ENCODE assay signal across 25 mouse cellular contexts in the genomic region with DNA sequence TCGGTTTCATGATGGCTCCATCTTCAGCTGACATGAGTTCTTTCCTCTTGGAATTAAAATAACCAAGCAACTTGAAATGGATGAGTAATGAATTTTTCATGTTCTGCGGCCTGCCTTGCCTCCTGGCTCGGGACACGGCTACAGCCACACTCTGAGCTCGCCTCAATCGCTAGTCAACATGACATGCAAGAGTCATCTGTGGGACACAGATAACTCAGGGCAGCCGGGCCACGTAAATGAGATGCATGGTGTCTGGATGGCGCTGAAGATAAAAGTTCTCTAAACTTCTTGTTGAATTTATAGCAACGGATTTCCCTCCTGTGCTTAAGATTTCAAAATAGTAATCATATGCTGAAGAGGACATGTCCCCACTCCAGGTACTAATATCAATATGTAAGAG. TPM values are rescaled to one million over a fixed set of nuclear protein-coding genes. Genes with fewer than 3 reads are reported as not detected.
DNase-seq lines count a peak whose midpoint lies in the region; ATAC-seq lines count a peak whose summit lies in the region.
"Had no signal": no experiment of that assay in that cellular context is flagged by ENCODE, and none has a peak within 500 bp of the region (broad histone marks: within the 10 kb centered on the region; RNA-seq: fewer than 3 reads in every experiment).

No protein-coding gene starts in this region.

- DNase-seq in heart, adult 8-10 months (ENCODE audit: low spot score): no peak
- peak; percentile 20 for DNase-seq in MN1 (ENCODE audit: low spot score)
- DNase-seq in kidney, postnatal 10 days: no peak
- no peak for DNase-seq in kidney, postnatal 25 days
- no peak for DNase-seq in adrenal gland, postnatal 25 days
- DNase-seq: adrenal gland, postnatal 14 days; cerebellum, adult 11 months; cerebellum, adult 8-10 months; cerebellum, postnatal 25 days; forebrain, postnatal 0 days; gastrocnemius, adult 2 months; gastrocnemius, postnatal 25 days; heart, postnatal 36 days; kidney, adult 11 months had no signal

- no peak overlapping the region for H3K4me2 ChIP-seq in heart, embryonic 12.5 days
- H3K4me2 ChIP-seq in liver, embryonic 12.5 days: no peak overlapping the region
- H3K4me2 ChIP-seq: embryonic facial prominence, embryonic 12.5 days; forebrain, embryonic 12.5 days; heart, embryonic 13.5 days; hindbrain, embryonic 12.5 days had no signal

- H3K27ac ChIP-seq in heart, embryonic 12.5 days (ENCODE audit: poor library complexity, severe bottlenecking): no peak overlapping the region
- H3K27ac ChIP-seq in liver, embryonic 12.5 days: 0 out of 2 replicates have a peak overlapping the region, but pooled peaks have one; percentile 27
- H3K27ac ChIP-seq: embryonic facial prominence, embryonic 12.5 days; forebrain, embryonic 12.5 days; gastrocnemius, adult 2 months; heart, embryonic 13.5 days; hindbrain, embryonic 12.5 days had no signal

- ATAC-seq in heart, embryonic 12.5 days (ENCODE audit: insufficient number of reproducible peaks, low FRiP score): peak; percentile 87
- ATAC-seq in liver, embryonic 12.5 days: peak; percentile 86
- ATAC-seq: forebrain, postnatal 0 days; hindbrain, embryonic 16.5 days; inflammation-experienced regulatory T-cells, adult 6 months had no signal

- H3K27me3 ChIP-seq in heart, embryonic 12.5 days (replicated peaks): peaks cover 28% of the 10 kb centered on the region
- H3K27me3 ChIP-seq in liver, embryonic 12.5 days (replicated peaks): peaks cover 28% of the 10 kb centered on the region
- H3K27me3 ChIP-seq: CH12.LX; embryonic facial prominence, embryonic 12.5 days had no signal

- no peak overlapping the region for H3K4me3 ChIP-seq in heart, embryonic 12.5 days
- no peak overlapping the region for H3K4me3 ChIP-seq in liver, embryonic 12.5 days
- H3K4me3 ChIP-seq: embryonic facial prominence, embryonic 12.5 days; forebrain, embryonic 12.5 days; gastrocnemius, adult 2 months; heart, embryonic 13.5 days; hindbrain, embryonic 12.5 days had no signal

- H3K4me1 ChIP-seq in heart, embryonic 12.5 days (replicated peaks): 0 out of 2 replicates have a peak, but pooled peaks cover 6% of the 10 kb centered on the region
- H3K4me1 ChIP-seq in liver, embryonic 12.5 days: peaks cover 11% of the 10 kb centered on the region; the same call in 1 of the 2 replicates
- H3K4me1 ChIP-seq: embryonic facial prominence, embryonic 12.5 days; hindbrain, embryonic 12.5 days had no signal

- H3K36me3 ChIP-seq in heart, embryonic 12.5 days: no peaks in the 10 kb centered on the region
- no peaks in the 10 kb centered on the region for H3K36me3 ChIP-seq in liver, embryonic 12.5 days
- H3K36me3 ChIP-seq: embryonic facial prominence, embryonic 12.5 days; forebrain, embryonic 12.5 days; heart, embryonic 13.5 days; hindbrain, embryonic 12.5 days had no signal

- H3K9me3 ChIP-seq in heart, embryonic 12.5 days (replicated peaks): no peaks in the 10 kb centered on the region
- no peaks in the 10 kb centered on the region for H3K9me3 ChIP-seq in liver, embryonic 12.5 days (replicated peaks)
- H3K9me3 ChIP-seq: embryonic facial prominence, embryonic 12.5 days; forebrain, embryonic 12.5 days; heart, embryonic 13.5 days; hindbrain, embryonic 12.5 days had no signal

- 68% methylated on average over 10 of the region's 10 CpGs for WGBS in heart, embryonic 12.5 days
- WGBS in liver, embryonic 12.5 days (ENCODE audit: insufficient replicate concordance): 47% methylated on average over 10 of the region's 10 CpGs

- no peak overlapping the region for H3K9ac ChIP-seq in heart, embryonic 12.5 days
- H3K9ac ChIP-seq in liver, embryonic 12.5 days: no peak overlapping the region
- H3K9ac ChIP-seq: embryonic facial prominence, embryonic 12.5 days; forebrain, embryonic 12.5 days; forebrain, postnatal 0 days; heart, embryonic 13.5 days; hindbrain, embryonic 12.5 days had no signal

RNA-seq across cellular contexts. Expression of a gene that starts 34.1 kb away (rescaled TPM):
- not detected in 2 replicates for polyA plus RNA-seq in heart, embryonic 12.5 days (2016; fragmentation: Nextera tagmentation; extraction: Ambion mirVana)
- total RNA-seq in heart, adult 8-10 months (2022): not detected
- not detected in 2 replicates for polyA plus RNA-seq in liver, embryonic 12.5 days (2016; fragmentation: Nextera tagmentation; extraction: Ambion mirVana)
- total RNA-seq in adrenal gland, postnatal 25 days (2021): not detected in 2 replicates
- total RNA-seq: adrenal gland, postnatal 14 days; CH12.LX; gastrocnemius, adult 2 months; gastrocnemius, postnatal 25 days; granulocyte monocyte progenitor cell, adult 5-6 weeks; heart, postnatal 36 days had no signal
- polyA plus RNA-seq: heart, embryonic 13.5 days; heart, postnatal 0 days had no signal
